Mouse (Mus musculus) C2C12 (cell line): ENCODE measurements at regions not wholly inside any gene's neighbourhood (a gene's known extent, or its start where the extent isn't known, plus 50 kb on each side); places are given as distances from the start of the nearest gene placed in this dataset.

ENCODE experiments used
- H3K27me3 ChIP-seq: one replicate; pipeline ENCODE4 v1.6.1; 2011; ENCODE audit not compliant: control insufficient read depth, insufficient read depth, insufficient read length
- H3K36me3 ChIP-seq: one replicate; pipeline ENCODE4 v1.6.1; 2011; ENCODE audit not compliant: control insufficient read depth, insufficient read depth
- H3K4me3 ChIP-seq: one replicate; pipeline ENCODE4 v1.5.1; 2011; ENCODE audit warnings: mild to moderate bottlenecking, control low read depth; ENCODE audit not compliant: poor library complexity, insufficient read depth, severe bottlenecking
- H3K79me2 ChIP-seq: one replicate; pipeline ENCODE4 v1.6.1; 2011; ENCODE audit not compliant: control insufficient read depth, insufficient read depth
- H3K79me3 ChIP-seq: one replicate; pipeline ENCODE4 v1.6.1; 2011; ENCODE audit warnings: low read depth, control low read depth
- H3ac ChIP-seq: one replicate; pipeline ENCODE3; 2011; ENCODE audit warnings: low read depth; ENCODE audit not compliant: control insufficient read depth, insufficient read length
- CEBPB ChIP-seq: IDR thresholded peaks from one replicate; pipeline ENCODE4 v1.6.1; 2011; ENCODE audit warnings: low read depth, mild to moderate bottlenecking, control low read depth, moderate library complexity
- CTCF ChIP-seq: IDR thresholded peaks from one replicate; pipeline ENCODE4 v1.5.1; 2011; ENCODE audit not compliant: control insufficient read depth, insufficient read depth, insufficient read length
- FOSL1 ChIP-seq: IDR thresholded peaks from one replicate; pipeline ENCODE4 v1.8.0; 2011; ENCODE audit warnings: mild to moderate bottlenecking, low read length; ENCODE audit not compliant: poor library complexity, insufficient read depth, severe bottlenecking
- MAX ChIP-seq: IDR thresholded peaks from one replicate; pipeline ENCODE4 v1.6.1; 2011; ENCODE audit warnings: mild to moderate bottlenecking, control low read depth
- MYOD1 ChIP-seq: IDR thresholded peaks from one replicate; pipeline ENCODE4 v1.6.1; 2011; ENCODE audit warnings: low read depth; ENCODE audit not compliant: control insufficient read depth, insufficient read length
- MYOG ChIP-seq: IDR thresholded peaks from one replicate; pipeline ENCODE4 v1.6.1; 2011; ENCODE audit not compliant: control insufficient read depth, insufficient read length; ENCODE audit errors: extremely low read depth
- USF1 ChIP-seq: IDR thresholded peaks from one replicate; pipeline ENCODE4 v1.6.1; 2011; ENCODE audit warnings: low read depth, mild to moderate bottlenecking, control low read depth, moderate library complexity

DNA sequence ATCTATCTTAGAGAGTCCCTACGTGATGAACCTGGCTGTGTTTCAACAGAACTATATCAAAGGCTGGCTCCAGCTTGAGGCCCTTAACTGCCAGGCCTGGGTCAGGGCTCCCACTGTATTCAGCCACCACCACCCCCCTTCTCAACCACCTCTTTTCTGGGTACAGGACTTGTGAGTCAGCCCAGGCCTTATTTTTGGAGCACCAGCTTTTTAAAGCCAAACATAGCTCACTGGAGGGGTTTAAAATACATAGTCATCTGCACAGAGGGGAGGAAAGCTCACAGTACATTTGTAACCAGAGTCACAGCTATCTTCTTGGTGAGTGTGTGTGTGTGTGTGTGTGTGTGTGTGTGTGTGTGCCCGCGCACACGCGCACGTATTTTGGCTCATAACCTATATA lies 509.0 kb downstream of the Adam3 start:
- Histone ChIP-seq H3K79me2 (no peaks in the 10 kb centered on the region), H3K79me3 (no peaks in the 10 kb centered on the region), H3ac (no peak overlapping the region), H3K36me3 (no peaks in the 10 kb centered on the region), H3K4me3 (no peak overlapping the region), H3K27me3 (peaks cover 3% of the 10 kb centered on the region)
- TF ChIP-seq CEBPB (no peak), USF1 (no peak), FOSL1 (no peak), CTCF (no peak), MYOD1 (no peak), MYOG (no peak), MAX (no peak)

DNA sequence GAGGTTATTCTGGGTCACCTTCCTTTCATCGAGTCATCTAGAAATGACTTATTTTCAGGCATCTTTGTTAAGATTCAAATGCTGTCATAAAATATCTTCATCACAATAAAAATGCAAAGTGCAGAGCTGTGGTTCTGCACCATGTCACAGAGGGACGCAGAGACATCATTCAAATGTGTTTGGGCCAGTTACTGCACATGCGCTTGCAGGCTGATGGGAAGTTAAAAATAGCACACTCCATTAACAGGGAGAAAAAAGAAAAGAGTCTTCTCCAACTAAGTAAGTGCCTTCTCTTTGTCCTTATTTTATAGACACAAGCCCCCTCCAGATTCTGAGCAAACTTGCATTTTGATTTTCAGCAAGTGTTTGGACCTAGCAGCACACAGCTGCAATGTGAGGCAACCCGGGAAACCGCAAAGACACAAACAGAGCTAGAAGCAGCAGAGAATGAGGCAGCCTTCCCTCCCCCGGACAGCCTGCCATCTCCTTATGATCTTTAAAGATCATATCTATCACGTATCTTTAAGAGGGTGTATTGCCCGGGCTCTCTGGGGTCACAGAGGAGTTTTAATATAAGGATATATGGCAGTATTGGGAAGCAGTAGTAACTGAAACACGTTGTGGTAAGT lies 510.0 kb downstream of the Adam3 start:
- H3K79me3 ChIP-seq = no peaks in the 10 kb centered on the region
- H3K4me3 ChIP-seq = no peak overlapping the region
- no peaks in the 10 kb centered on the region for H3K79me2 ChIP-seq
- H3K36me3 ChIP-seq = no peaks in the 10 kb centered on the region
- H3K27me3 ChIP-seq = no peaks in the 10 kb centered on the region
- TF ChIP-seq MYOD1 = no peak
- TF ChIP-seq CEBPB = no peak
- TF ChIP-seq USF1 = no peak
- TF ChIP-seq FOSL1 = no peak
- TF ChIP-seq CTCF = no peak
- TF ChIP-seq MAX = no peak
- no peak for TF ChIP-seq MYOG
- no peak overlapping the region for H3ac ChIP-seq

DNA sequence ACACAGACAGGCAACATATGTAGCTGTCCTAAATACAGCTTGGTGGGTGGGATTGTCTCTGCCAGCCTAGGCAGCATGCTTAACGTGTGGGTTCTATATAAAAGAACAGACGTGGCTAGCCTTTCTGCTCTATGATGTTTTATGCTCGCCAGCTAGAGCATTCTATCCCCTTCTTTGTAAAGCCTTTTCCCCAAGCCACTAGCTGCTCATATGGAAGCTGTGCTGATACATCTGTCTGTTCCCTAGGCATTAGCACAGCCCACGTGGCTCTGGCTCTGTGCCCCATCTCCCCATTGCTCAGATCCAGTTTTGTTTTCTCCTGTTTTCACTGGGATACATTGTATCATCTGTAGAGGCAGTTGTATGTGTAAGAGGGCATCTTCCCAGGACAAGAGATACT lies 511.3 kb downstream of the Adam3 start:
- H3K79me3 ChIP-seq = no peaks in the 10 kb centered on the region
- H3K79me2 ChIP-seq = no peaks in the 10 kb centered on the region
- no peaks in the 10 kb centered on the region for H3K27me3 ChIP-seq
- H3ac ChIP-seq = no peak overlapping the region
- no peak overlapping the region for H3K4me3 ChIP-seq
- H3K36me3 ChIP-seq = no peaks in the 10 kb centered on the region
- no peak for TF ChIP-seq MYOD1
- no peak for TF ChIP-seq MAX
- TF ChIP-seq MYOG = no peak
- no peak for TF ChIP-seq CEBPB
- no peak for TF ChIP-seq CTCF
- no peak for TF ChIP-seq USF1
- TF ChIP-seq FOSL1 = no peak

DNA sequence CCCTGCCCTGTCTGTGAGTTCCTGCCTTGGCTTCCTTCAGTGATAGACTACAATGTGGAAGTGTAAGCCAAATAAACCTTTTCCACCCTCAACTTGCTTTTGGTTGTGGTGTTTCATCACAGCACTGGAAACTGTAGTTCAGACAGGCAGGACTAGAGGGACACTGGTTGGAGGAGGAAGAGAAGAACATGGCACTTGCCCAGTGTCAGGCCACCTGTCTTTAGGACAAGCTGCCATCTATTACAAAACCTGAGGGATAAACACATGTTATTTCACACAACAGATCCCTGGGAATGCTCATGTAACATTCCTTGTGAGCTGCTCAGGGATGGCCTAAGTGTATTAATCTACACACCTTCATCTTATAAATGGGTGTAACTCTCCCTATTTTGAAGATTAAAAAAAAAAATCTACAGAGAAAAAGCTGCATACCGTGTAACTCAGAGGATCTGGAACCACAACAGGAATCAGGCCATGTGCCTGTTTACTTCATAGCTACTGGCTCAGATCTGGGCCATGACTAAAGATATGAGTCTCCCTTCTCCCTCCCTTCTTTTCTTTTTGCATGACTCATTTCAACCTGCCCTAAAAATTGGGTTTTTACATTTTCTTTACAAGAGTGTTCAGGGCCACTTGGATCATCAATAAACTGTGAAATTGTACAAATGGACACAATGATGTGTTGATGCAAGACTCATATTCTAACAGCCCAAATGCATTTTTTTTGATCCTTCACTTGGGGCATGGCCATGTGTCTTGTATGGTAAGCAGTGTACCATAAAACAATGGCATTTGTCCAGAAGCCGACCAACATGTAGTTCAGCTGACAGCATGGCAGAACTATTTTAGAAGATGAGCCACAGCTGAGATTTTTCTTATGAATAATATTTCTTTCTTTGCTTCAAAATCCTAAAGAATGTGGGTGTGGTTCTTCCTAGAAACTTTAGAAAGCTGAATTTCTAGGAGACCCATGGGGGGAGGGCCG lies 513.1 kb downstream of the Adam3 start:
- Histone ChIP-seq H3K36me3 (no peaks in the 10 kb centered on the region), H3K79me2 (no peaks in the 10 kb centered on the region), H3K79me3 (no peaks in the 10 kb centered on the region), H3K27me3 (no peaks in the 10 kb centered on the region), H3ac (no peak overlapping the region), H3K4me3 (no peak overlapping the region)
- TF ChIP-seq MYOD1 (no peak), MAX (no peak), CEBPB (no peak), MYOG (no peak), CTCF (no peak), FOSL1 (no peak), USF1 (no peak)

DNA sequence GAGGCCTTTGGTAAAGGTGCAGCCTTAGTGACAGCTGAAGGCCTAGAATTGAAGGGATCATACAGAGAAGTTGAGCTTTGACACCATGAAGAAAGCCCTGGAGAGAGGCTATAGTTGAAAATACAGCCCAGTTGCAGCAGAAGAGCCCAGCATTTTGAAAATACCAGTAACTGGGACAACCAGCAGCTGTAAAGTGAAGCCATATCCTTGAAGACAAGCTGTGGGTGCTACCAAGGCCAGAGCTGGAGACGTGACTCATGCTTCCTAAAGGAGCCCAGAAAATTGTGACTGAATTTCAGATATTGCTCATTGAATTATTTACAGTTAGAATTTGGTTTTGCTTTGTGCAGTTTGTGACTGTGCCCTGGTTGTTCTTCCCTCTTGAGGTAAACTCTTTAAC lies 514.6 kb downstream of the Adam3 start:
- Histone ChIP-seq H3K79me3 (no peaks in the 10 kb centered on the region), H3K36me3 (no peaks in the 10 kb centered on the region), H3ac (no peak overlapping the region), H3K4me3 (no peak overlapping the region), H3K27me3 (no peaks in the 10 kb centered on the region), H3K79me2 (no peaks in the 10 kb centered on the region)
- TF ChIP-seq CTCF = no peak
- no peak for TF ChIP-seq CEBPB
- no peak for TF ChIP-seq MAX
- no peak for TF ChIP-seq USF1
- TF ChIP-seq FOSL1 = no peak
